Mouse (Mus musculus) urinary bladder, adult 18-20 months (tissue): ENCODE data around the gene Tecpr2.

Source experiments
- DNase-seq, 2 experiments: peaks; one replicate each; pipeline ENCODE4 v3.0.0; 2022; ENCODE audit warnings: low spot score in 2 of 2, mixed read lengths in 2 of 2

The Tecpr2 gene

DNA sequence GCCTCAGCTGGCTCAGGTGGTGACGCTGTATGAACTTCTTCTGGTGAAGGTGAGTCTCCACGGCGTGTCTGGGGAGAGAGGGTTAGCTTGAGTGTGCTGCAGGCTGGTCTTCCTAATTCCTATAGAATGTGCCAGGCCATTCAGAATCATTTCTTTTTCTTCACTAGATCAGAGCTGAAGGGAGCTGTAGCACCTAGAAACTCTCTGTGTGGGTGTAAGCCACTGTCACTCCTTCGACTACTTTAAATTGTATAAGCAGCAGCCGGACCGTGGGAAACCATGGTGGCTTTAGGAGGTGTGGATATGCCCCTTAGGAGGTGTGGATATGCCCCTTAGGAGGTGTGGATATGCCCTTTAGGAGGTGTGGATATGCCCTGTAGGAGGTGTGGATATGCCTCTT is 25.1 kb upstream of the Tecpr2 start:
- no peak for DNase-seq

DNA sequence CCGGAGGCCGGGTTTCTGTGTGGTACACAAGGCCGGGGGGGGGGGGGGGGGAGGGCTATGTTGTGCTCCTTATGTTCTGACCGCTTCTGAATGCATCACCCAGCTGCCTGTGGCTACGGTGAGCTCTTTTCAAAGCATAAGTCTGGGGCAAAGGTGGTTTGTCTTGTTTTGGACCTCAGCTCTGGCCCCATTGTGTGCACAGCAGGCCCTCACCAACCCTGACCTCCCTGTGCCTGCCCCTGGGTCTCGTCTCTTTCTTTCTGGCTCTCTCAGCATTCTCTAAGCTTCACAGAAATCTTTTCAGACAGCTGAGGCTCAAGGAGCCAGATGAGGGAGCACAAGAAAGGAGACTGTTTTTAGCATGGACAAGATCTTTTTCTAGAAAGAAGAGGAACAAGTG is 23.5 kb upstream of the Tecpr2 start:
- no peak for DNase-seq

DNA sequence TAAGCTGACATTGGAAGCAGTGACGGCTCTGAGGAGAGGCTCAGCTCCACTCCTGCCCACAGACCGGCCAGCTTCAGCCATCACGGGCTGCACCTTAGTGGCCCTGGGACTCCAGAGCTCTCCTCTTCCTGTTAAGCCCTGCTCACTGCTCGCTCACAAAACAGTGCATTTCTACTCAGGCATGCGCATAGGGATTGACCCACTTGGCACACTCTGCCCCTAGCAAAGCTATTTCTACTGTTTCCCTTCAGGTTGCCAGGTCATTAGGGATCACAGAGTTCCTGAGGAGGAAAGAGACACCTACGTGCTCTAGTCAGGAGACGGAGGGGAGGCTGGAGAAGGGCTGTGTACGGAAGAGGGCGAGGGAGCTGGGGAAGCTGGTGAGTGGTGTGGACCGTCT is 23.1 kb upstream of the Tecpr2 start:
- DNase-seq: no peak

DNA sequence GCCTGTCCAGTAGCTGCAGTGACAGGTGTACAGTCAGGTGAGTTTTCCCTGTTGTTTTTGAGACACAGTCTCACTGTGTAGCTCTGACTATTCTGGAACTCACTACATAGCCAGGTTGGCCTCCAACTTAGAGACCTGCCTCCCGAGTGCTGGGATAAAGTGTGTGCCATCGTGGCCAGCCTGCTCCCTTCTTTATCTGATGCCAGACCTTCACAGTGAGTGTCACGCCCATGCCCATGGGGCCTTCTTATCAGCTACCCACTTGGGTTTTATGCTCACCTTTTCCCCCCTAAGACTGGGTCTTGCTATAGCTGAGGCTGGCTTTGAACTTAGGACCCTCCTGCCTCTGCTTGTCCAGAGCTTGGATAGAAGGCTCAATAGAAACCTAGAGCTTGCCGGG is 19.0 kb upstream of the Tecpr2 start:
- DNase-seq: no peak

DNA sequence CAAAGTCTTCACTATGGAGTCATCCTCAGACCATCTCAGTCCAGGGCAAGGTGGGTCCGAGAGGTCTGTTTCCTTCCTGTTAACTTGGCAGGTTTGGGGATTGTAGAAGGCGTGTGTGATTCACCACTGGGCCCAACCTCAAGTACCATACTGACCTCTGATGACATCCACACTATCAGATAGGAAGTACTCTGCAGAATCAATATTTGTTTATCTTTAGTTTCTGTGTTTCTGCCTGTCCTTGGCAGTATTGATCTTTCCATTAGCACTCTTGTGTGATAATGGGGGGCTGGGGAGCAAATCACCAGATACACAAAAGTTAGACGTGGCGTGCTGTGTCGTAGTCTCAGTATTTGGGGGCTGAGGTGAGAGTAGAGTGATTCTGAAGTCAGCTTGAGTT is 17.8 kb upstream of the Tecpr2 start:
- DNase-seq: no peak

DNA sequence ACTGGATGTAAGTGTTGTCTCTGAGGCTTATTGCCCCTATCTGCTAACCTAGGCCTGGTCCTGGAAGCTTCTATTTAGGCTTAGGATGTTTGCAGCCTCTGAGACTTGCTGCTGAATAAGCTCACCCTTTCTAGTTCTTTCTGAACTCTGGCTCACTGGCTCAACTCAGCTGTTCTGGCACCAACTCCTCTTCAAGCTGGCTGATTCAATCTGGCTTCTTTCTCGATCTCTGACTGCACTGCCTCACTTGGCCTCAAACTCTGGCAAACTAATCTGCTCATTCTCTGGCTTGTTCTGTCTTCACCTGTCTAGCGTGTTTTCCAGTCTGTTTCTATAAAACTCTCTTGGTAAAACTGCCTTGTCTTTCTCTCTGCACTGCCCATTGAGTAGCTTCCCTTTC is 13.7 kb upstream of the Tecpr2 start:
- DNase-seq: no peak

DNA sequence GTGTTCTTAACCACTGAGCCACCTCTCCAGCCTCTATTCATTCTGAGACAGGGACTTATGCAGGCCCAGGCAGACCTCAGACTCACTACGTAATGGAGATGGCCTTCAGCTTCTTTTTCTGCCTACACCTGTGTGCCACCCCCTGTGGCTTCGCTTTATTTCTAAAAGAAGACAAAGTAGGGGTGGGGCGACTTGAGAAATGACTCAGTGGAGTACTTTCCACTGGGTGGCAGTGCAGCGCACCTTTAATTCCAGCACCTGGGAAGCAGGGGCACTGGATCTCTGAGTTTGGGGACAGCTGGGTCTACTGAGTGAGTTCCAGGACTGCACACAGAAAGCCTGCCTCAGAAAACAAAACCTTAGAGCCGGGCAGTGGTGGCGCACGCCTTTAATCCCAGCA is 6.8 kb upstream of the Tecpr2 start:
- DNase-seq: no peak

DNA sequence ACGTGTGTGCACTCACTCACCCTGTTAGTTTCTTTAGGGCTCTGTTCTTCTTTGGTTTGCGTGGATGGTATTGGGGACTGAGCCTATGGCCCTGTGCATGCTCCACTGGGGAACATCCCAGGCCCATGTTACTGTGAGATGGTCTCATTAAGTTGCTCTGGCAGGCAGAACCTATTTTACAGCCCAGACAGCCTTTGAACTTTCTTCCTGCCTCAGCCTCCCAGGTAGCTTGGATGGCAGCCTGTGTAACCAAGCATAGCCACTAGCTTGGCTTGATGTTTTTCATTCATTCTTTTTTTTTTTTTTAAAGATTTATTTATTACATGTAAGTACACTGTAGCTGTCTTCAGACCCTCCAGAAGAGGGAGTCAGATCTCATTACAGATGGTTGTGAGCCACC is 3.8 kb upstream of the Tecpr2 start:
- no peak for DNase-seq

DNA sequence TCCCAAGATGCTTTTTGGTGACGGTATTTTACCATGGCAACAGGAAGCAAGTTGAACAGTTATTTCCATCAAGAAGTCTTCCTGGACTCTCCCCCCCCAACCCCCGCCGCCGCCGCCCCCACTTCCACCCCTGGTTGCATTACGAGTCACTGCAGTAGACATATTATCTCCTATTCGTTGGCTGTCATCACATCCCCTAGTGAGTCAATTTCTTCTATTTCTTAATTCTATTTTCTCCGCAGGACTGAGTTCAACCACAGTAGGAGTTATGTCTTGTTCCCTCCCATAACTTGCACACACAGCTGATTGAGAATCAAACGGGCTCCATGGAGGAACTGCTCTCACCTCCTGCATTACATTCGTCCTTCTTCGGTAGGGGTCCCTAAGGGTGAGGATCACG is 958 bp upstream of the Tecpr2 start:
- no peak for DNase-seq

DNA sequence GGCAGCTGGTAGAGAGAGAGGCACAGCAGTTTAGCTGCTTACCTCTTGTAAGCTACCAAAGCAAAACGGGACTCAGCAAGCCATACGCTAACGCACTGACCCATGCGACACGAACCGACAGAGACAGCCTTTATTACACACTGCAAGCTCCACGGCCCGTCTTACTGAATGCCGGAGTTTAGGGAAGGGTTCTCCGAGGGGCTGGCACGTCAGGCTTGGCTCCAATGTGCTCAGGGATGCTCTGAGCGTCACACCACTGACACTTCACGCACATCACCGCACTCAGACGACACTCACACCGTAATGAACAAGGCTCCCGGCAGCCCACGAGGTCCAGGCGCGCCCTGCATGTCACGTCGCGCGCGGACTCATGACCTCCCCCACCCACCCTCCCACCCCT is 458 bp upstream of the Tecpr2 start:
- no peak for DNase-seq

DNA sequence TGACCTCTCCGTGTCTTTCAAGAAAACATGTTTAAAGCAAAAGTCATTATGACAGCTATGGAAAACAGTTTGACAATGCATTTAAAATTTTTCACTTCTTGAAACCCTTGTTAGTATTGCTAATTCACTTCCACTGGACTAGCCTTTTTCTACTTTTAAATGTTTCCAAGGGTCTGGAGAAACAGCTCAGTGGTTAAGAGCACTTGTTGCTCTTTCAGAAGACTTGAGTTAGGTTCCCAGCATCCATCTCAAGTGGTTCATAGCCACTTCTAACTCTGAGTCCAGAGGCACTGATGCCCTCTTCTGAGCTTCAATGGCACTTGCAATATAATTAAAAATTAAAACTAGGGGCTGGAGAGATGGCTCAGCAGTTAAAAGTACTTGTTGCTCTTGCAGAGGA is 2.8 kb downstream of the Tecpr2 start:
- no peak for DNase-seq

DNA sequence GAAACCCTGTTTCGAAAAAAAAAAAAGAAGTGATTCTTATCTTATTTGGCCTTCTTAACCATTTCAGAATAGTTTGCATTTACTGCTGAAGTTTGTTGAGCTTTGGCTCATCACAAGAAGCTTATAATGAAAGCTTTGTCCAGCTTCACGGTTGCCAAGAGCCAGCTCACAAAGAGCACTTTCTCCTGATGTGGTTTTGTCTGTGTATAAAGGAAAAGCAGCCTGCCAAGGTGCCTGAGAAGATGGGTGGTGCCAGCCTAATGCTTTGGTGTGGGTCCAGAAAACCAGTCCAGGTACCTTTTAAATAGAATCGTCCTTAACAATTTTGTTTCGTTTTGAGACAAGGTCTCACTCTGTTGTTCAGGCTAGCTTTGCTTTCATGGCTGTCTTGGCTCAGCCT is 13.0 kb downstream of the Tecpr2 start:
- no peak for DNase-seq

DNA sequence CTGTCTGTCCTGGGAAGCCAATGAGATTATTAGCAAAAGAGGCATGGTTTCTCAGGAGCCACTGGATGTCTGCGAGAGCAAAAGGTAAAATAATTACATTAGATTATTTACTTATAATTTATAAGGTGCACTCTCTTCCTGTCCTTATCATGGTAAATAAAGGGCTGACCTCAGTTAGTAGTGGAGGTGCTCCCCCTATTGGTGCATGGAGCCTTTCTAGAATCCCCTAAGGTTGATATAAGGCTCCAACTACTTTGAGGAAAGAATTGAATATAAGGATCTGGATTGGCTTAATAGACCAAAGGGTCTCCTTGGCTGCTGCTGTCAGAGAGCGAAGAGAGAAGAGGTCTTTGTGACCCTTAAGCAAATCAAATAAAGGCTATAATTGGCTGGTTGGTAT is 14.5 kb downstream of the Tecpr2 start:
- no peak for DNase-seq

DNA sequence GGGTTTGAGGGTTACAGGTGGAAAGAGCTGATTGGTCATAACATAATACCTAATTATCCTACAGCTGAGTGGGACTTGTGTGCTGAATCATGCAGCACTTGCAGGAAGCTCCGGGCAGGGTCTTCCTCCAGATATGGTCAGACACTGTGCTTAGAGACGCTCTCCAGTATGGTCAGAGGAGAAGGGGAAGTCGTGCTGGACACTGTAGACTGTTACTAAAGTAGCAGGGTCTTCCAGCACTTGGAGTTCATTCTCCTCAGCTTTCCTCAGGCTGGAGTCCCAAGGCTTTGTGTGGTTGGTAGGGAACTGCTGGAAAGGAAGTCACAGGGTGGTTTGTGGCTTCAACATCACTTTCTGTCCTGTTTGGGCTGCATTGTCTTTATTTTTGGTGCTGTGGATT is 18.8 kb downstream of the Tecpr2 start:
- no peak for DNase-seq

DNA sequence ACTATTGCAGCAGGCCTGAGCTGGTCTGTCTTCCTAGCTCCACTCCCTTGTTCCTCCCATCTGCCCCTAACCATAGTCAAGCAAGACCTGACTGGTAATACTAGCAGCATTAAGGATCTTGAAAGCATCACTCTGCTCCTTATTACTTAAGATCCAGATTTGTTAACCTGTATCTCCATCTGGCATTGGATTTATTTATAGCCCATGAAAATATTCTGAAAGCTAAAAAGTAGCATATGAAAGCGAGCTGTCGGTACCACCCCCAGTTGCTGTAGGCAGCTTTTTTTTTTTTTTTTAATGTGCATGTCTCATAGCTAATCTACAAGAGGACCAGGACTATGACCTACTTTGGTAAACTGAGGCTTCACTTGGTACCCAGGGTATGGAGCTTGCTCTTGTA is 20.9 kb downstream of the Tecpr2 start:
- no peak for DNase-seq

DNA sequence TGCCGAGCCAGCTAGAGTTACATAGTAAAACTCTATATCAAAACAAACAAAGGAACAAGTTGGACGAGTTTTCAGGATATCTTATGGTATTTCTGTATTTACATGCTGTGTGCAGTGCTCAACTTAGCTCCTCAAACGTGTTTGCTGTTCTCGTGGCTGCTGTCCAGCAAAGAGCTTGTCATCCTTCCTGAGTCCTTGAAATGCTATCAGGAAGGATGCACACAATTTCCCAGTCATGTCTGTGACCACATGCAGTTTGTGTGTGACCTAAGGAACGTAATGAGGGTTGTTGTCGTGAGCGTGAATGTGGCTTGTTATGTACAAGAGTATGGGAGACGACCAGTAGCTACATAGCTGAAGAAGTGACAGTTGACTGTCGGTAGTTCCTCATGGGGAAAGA is 26.7 kb downstream of the Tecpr2 start:
- DNase-seq: no peak

DNA sequence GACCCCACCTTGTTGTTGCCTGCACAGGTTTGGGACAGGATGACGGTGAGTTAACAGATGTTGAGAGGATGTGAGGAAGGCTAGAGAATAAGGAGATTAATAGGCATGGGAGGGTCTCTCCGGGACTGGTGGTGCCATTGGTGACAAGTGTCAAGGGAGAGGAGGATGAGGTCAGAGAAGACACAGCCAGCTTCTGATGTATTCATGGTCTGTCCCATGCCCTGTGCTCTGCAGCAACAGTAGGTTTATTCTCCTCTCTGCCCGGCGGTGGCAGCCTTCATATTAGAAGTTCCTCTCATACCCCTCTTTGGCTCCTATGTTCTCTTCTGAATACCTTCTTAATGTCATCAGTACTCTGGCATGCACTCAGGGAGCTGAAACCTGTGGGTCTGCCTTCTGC is 31.2 kb downstream of the Tecpr2 start:
- DNase-seq: no peak

DNA sequence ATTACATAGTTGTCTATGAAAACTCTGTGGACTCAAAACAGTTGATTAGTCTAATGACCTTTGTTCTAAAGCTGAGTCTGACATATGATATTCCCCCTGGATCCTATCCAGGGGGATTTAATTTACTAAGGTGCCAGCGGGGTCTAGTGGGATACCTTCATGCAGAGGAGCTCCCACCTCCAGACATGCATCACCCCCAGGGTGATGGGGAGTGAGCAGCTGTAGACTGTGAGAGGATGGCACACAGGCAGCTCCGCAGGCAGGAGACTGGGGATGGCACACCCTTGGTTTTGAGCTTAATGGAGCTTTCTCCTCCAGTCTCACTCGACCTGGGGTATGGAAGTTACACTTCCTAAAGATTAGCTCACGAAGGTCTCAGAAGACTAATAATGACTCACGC is 32.5 kb downstream of the Tecpr2 start:
- no peak for DNase-seq

DNA sequence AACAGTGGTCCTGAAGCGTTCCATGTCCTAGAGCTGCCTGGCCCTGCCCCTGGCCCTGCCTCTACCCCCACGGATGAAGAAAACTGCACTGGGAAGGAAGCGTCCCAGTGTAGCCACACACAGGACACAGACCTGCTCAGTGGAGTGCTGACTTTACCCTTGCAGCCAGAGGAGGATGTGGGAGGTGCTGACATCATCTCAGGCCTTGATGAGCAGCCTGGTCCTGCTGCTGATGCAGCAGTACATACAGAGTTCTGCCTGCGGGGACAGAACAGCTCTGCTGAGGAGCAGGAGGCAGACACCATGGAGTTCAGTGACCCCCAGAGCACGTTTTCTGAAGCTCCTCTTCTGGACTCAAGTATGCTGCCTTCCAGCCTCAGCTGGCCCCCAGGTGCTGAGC is 43.8 kb downstream of the Tecpr2 start:
- DNase-seq: no peak

DNA sequence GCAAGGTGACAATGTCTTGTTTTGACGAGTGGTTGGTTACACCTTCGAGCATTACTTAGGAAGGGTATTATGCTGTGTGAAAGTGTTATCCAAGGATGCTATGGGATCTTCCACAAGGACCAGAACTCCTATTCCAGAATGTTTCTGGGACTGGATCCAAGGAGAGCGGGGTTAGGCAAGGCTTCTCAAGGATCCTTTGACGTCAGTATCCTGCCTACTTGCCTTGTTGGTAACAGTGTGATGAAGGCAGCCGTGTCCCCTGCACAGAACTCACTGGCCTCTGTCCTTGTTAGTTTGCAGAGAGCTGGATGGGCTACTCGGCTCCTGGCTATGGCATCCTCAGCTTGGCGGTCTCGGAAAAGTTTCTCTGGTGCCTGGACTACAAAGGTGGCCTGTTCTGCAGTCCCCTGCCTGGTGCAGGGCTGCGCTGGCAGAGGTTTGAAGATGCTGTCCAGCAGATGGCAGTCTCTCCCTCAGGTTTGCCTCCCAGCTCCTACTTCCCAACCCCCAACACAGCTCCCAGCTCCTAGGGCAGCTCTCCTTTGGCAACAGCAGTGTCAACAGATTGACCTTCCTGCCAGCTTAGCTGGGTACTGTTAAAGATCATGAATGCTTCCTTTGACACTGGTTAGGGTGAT is 47.0 kb downstream of the Tecpr2 start:
- DNase-seq: peak; percentile 59 to 65

DNA sequence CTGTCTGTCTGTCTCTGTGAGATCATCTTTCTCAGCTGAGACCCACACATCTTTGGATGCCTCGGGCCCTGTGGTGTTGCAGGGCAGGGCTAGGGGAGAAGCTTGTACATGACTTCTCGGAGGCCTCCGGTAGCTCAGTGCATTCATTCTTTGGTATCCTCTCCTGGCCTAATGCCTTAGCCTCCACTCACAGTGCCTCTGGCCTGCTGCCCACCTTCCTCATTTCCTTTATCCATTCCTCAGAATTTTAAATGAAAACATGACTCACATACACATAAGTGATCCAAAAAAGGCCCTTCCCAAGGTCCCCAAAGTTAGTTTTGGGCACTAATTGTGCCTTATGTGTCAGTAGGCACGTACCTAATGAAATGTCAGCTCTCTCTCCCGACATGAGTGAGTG is 48.4 kb downstream of the Tecpr2 start:
- DNase-seq: no peak

DNA sequence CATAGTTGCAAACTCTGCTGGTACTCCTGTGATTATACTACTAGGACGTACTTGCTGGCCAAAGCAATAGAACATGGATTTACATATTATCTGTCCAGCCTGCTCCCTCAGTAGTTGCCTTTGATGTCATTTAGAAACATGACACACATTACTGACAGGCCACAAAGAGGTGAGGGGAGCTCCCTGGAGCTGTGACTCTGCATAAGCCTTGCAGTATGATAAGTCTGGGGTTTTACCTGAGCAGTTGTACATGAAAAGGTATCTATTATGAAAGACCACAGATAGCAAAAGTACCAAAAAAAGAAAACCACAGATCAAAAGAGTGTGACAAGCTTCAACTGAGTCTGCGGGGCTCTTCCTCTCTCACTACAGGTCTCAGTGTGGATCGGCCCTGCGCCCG is 50.3 kb downstream of the Tecpr2 start:
- no peak for DNase-seq

DNA sequence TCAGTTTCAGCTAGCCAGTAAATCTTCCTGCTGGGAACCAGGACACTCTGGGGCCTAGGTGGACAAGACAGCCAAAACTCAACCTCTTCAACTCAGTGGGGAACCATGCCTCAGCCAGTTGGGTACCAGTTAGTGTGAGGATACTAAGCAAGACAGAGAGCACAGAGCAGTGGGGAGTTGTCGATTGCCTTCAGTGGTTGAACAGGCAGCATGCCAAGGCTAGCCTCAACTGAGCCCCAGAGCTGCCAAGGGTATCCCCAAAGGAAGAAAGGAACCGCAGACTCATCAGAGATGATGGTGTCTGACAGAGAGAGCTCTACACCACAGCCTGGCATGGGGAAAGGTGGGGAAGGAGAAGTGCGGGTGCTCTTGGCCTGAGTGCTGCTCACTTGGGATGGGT is 51.8 kb downstream of the Tecpr2 start:
- DNase-seq: no peak

DNA sequence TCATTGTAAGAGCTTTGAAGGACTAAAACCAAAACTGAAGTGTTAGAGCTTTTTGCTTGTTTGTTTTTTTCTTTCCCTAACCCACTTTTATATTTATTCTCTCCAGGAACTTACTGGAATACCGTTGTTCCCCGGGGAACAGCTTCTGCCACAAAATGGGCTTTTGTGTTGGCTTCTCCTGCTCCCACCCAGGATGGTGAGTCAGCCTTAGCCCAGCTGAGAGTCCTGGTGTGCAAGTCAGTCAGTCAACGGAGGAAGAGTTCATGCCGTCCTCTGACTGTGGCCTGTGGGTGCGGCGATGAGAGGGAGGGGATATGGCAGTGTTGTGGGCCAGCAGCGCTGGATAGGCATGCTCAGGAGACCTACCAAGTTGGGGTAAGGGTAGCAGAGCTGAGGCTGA is 57.2 kb downstream of the Tecpr2 start:
- DNase-seq: no peak
